In the genomic region with DNA sequence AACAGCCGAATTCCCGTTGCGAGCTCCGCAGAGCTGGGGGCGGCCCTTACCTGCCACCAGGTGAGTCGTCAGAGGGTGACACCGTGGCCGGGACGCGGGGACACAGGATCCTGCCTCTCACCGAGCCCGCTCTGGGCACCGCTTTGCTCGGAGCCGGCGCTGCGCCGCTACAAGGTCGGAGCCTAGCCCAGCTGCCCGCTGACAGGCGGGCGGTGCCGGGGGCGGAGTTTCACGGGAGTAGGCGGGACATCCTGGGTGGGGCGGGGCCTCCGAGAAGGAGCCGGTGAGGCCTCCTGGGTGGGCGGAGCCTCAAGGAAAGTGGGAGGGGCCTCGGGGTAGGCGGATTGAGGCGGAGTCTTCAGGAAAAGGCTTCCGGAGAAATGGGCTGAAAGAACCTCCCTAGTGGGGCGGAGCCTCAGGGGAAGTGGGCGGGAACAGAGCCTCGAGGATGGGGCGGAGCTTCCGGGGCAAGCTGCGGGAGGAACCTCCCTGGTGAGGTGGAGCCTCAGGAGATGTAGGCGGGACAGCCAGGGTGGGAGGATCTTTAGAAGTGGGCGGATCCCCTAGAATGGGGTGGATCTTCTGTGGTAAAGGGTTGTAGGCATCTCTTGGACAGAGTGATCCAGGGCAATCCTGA, we compare ENCODE assay signal across 8 mouse cellular contexts. TPM values are rescaled to one million over a fixed set of nuclear protein-coding genes. Genes with fewer than 3 reads are reported as not detected.
DNase-seq lines count a peak whose midpoint lies in the region; ATAC-seq and TF ChIP-seq lines count a peak whose summit lies in the region.

A gene (minus strand): TSS at position 203 of the 637 bp plus-strand sequence.

- peak within 1 kb of the TSS; percentile 76 for H3K4me3 ChIP-seq in erythroblast, embryonic 14.5 days (replicated peaks)
- H3K4me3 ChIP-seq in heart, embryonic 11.5 days (ENCODE audit: low read depth, low read length): peak within 1 kb of the TSS; percentile 50
- H3K4me3 ChIP-seq in kidney, embryonic 16.5 days (ENCODE audit: low read length): peak within 1 kb of the TSS; percentile 61
- H3K4me3 ChIP-seq in liver, adult 2 months (ENCODE audit: insufficient read depth, low read depth, low read length): peak within 1 kb of the TSS; percentile 67
- H3K4me3 ChIP-seq in myocyte: peak within 1 kb of the TSS; percentile 7

- peak within 1 kb of the TSS; percentile 87 for H3K4me2 ChIP-seq in heart, embryonic 11.5 days
- H3K4me2 ChIP-seq in kidney, embryonic 16.5 days (replicated peaks; ENCODE audit: low read depth, low read length): peak within 1 kb of the TSS; percentile 93
- H3K4me2 ChIP-seq in myocyte (ENCODE audit: low read depth): peak within 1 kb of the TSS; percentile 67

- H3K79me2 ChIP-seq in liver, adult 2 months (ENCODE audit: control insufficient read depth, insufficient read depth, low read length): no peaks in the 10 kb centered on the region
- no peaks in the 10 kb centered on the region for H3K79me2 ChIP-seq in myocyte (ENCODE audit: control insufficient read depth, insufficient read depth)

- WGBS in heart, embryonic 11.5 days (ENCODE audit: insufficient replicate concordance): under 1% methylated on average over 42 of the region's 42 CpGs
- WGBS in kidney, embryonic 16.5 days: 1% methylated on average over 42 of the region's 42 CpGs
- whole genome bisulfite sequencing in liver, adult 2 months: under 1% methylated on average over 42 of the region's 42 CpGs

- peaks cover 3% of the 10 kb centered on the region for H3K27me3 ChIP-seq in erythroblast, embryonic 14.5 days (ENCODE audit: control insufficient read depth)
- peaks cover 11% of the 10 kb centered on the region; the same call in 1 of the 2 replicates for H3K27me3 ChIP-seq in heart, embryonic 11.5 days (ENCODE audit: control insufficient read depth, insufficient read depth, low read length)
- H3K27me3 ChIP-seq in kidney, embryonic 16.5 days (ENCODE audit: insufficient read depth, low read length): 0 out of 2 replicates have a peak, but pooled peaks cover 3% of the 10 kb centered on the region
- H3K27me3 ChIP-seq in liver, adult 2 months (ENCODE audit: control insufficient read depth, insufficient read depth, low read length): no peaks in the 10 kb centered on the region
- no peaks in the 10 kb centered on the region for H3K27me3 ChIP-seq in myocyte (ENCODE audit: control insufficient read depth, insufficient read depth, insufficient read length)
- no peaks in the 10 kb centered on the region; the same call in 1 of the 2 replicates for H3K27me3 ChIP-seq in splenic B cell, adult 2 months (ENCODE audit: control insufficient read depth, insufficient read depth, low read length, poor library complexity, severe bottlenecking)

- peaks cover 16% of the 10 kb centered on the region for H3K36me3 ChIP-seq in erythroblast, embryonic 14.5 days (ENCODE audit: control insufficient read depth)
- no peaks in the 10 kb centered on the region; the same call in 1 of the 2 replicates for H3K36me3 ChIP-seq in heart, embryonic 11.5 days (ENCODE audit: control insufficient read depth, insufficient read depth, low read length)
- no peaks in the 10 kb centered on the region for H3K36me3 ChIP-seq in kidney, embryonic 16.5 days (ENCODE audit: insufficient read depth, low read length)
- no peaks in the 10 kb centered on the region for H3K36me3 ChIP-seq in liver, adult 2 months (ENCODE audit: control insufficient read depth, insufficient read depth, low read length)
- no peaks in the 10 kb centered on the region for H3K36me3 ChIP-seq in myocyte (ENCODE audit: control insufficient read depth, insufficient read depth)
- H3K36me3 ChIP-seq in splenic B cell, adult 2 months (ENCODE audit: control insufficient read depth, insufficient read depth, low read length, poor library complexity, severe bottlenecking): no peaks in the 10 kb centered on the region

- DNase-seq in B cell, adult 2 months: peak; percentile 100
- DNase-seq in brain, embryonic 14.5 days (ENCODE audit: low read depth): peak; percentile 89
- DNase-seq in liver, adult 2 months (ENCODE audit: extremely low read depth, low read depth, low spot score): peak; percentile 94
- peak; percentile 99 for DNase-seq in splenic B cell, adult 2 months (ENCODE audit: low read depth, low spot score)

- peak; percentile 84 for ATAC-seq in heart, embryonic 11.5 days (replicated peaks; ENCODE audit: insufficient number of reproducible peaks, low FRiP score, low TSS enrichment)
- ATAC-seq in kidney, embryonic 16.5 days (ENCODE audit: low FRiP score, low TSS enrichment): peak; percentile 85

- peaks cover 57% of the 10 kb centered on the region for H3K4me1 ChIP-seq in erythroblast, embryonic 14.5 days (ENCODE audit: control insufficient read depth)
- peaks cover 9% of the 10 kb centered on the region for H3K4me1 ChIP-seq in heart, embryonic 11.5 days (ENCODE audit: control insufficient read depth, insufficient read depth, low read length)
- H3K4me1 ChIP-seq in kidney, embryonic 16.5 days (ENCODE audit: insufficient read depth, low read length): peaks cover 9% of the 10 kb centered on the region
- H3K4me1 ChIP-seq in liver, adult 2 months (ENCODE audit: control insufficient read depth, insufficient read depth, low read length): peaks cover 10% of the 10 kb centered on the region; the same call in 1 of the 2 replicates

- no peak for TF ChIP-seq POLR2A in brain, embryonic 14.5 days (IDR thresholded peaks at IDR 0.05; ENCODE audit: borderline replicate concordance, extremely low read depth, insufficient read depth, insufficient read length, poor library complexity, severe bottlenecking)
- peak; percentile 90 for TF ChIP-seq POLR2A in liver, adult 2 months (IDR thresholded peaks at IDR 0.05; ENCODE audit: extremely low read depth, insufficient read depth, low read length)
- TF ChIP-seq POLR2A in myocyte (IDR thresholded peaks at IDR 0.05; ENCODE audit: insufficient read length, low read depth): peak; percentile 58

- H3K27ac ChIP-seq in heart, embryonic 11.5 days (ENCODE audit: low read depth, low read length): no peak within 1 kb of the TSS
- no peak within 1 kb of the TSS for H3K27ac ChIP-seq in kidney, embryonic 16.5 days (ENCODE audit: low read length)
- 0 out of 2 replicates have a peak within 1 kb of the TSS, but pooled peaks have one; percentile 5 for H3K27ac ChIP-seq in liver, adult 2 months (replicated peaks; ENCODE audit: insufficient read depth, low read depth, low read length)

- H3K9me3 ChIP-seq in erythroblast, embryonic 14.5 days (ENCODE audit: control insufficient read depth, low read length): peaks cover 10% of the 10 kb centered on the region
- H3K9me3 ChIP-seq in heart, embryonic 11.5 days (replicated peaks; ENCODE audit: control insufficient read depth, low read length): no peaks in the 10 kb centered on the region
- H3K9me3 ChIP-seq in kidney, embryonic 16.5 days (ENCODE audit: low read length): peaks cover 3% of the 10 kb centered on the region; the same call in 1 of the 2 replicates

- no peak within 1 kb of the TSS for H3ac ChIP-seq in myocyte (ENCODE audit: control insufficient read depth, insufficient read length)

- H3K9ac ChIP-seq in heart, embryonic 11.5 days (ENCODE audit: low read depth, low read length): peak within 1 kb of the TSS; percentile 61
- H3K9ac ChIP-seq in kidney, embryonic 16.5 days (replicated peaks; ENCODE audit: low read length): peak within 1 kb of the TSS; percentile 74
- peak within 1 kb of the TSS; percentile 74 for H3K9ac ChIP-seq in liver, adult 2 months (ENCODE audit: low read depth, low read length)

- no peak for TF ChIP-seq CTCF in brain, embryonic 14.5 days (IDR thresholded peaks at IDR 0.05; ENCODE audit: borderline replicate concordance, extremely low read depth, insufficient read depth, insufficient read length)
- TF ChIP-seq CTCF in liver, adult 2 months (IDR thresholded peaks at IDR 0.05; ENCODE audit: low read depth, low read length): no peak

TF ChIP-seq in myocyte, 11 proteins besides CTCF, POLR2A, EP300 and RAD21:
- TF ChIP-seq TCF3 (IDR thresholded peaks at IDR 0.05; ENCODE audit: insufficient read length, low read depth): no peak
- TF ChIP-seq SRF (IDR thresholded peaks at IDR 0.05; ENCODE audit: control insufficient read depth, insufficient read length, low read depth): no peak
- TF ChIP-seq CEBPB (IDR thresholded peaks at IDR 0.05; ENCODE audit: insufficient read depth, poor library complexity, severe bottlenecking): no peak
- TF ChIP-seq MYOD1 (IDR thresholded peaks at IDR 0.05; ENCODE audit: control insufficient read depth in 1 of 3, insufficient read length in 2 of 3, low read depth in 2 of 3): no peak
- TF ChIP-seq MYOG (IDR thresholded peaks at IDR 0.05; ENCODE audit: control insufficient read depth in 1 of 3, insufficient read depth in 1 of 3, insufficient read length in 2 of 3, low read depth in 2 of 3): no peak
- TF ChIP-seq E2F4 (IDR thresholded peaks at IDR 0.05; ENCODE audit: insufficient read depth): no peak
- no peak for TF ChIP-seq USF1 (IDR thresholded peaks at IDR 0.05; ENCODE audit: low read depth)
- TF ChIP-seq TCF12 (IDR thresholded peaks at IDR 0.05; ENCODE audit: insufficient read depth, poor library complexity, severe bottlenecking): no peak
- no peak for TF ChIP-seq POLR2AphosphoS2 (IDR thresholded peaks at IDR 0.05; ENCODE audit: insufficient read length, low read depth)
- no peak for TF ChIP-seq MAX (IDR thresholded peaks at IDR 0.05; ENCODE audit: low read depth)
- TF ChIP-seq REST (IDR thresholded peaks at IDR 0.05; ENCODE audit: insufficient read depth, insufficient read length): no peak
TF ChIP-seq in myocyte: peak in this region for 0.

RNA-seq across cellular contexts. Expression of the gene that starts here (rescaled TPM):
- polyA plus RNA-seq in brain, embryonic 14.5 days (2012; rRNA removed): 6.5 and 9.6 TPM in 2 replicates
- 3.7 and 4.7 TPM in 2 replicates for polyA plus RNA-seq in erythroblast, embryonic 14.5 days (2012)
- 1.1 and 1.4 TPM in 2 replicates for polyA plus RNA-seq in heart, embryonic 11.5 days (2014; fragmentation: Nextera tagmentation; extraction: Ambion mirVana)
- 1.3 and 2.6 TPM in 2 replicates for polyA plus RNA-seq in kidney, embryonic 16.5 days (2015; fragmentation: Nextera tagmentation; extraction: Ambion mirVana)
- 0.74 and 0.87 TPM in 2 replicates for total RNA-seq in liver, adult 2 months (2014; rRNA removed)
- 2.4 and 2.5 TPM in 2 replicates for polyA plus RNA-seq in liver, adult 2 months (2012; rRNA removed)
- 0.90 TPM for polyA plus RNA-seq in myocyte (2012; fragmentation: generic; extraction: Trizol)

Comparison
In these comparisons a context has a peak if more than half of its experiments do, and no peak if none do; other contexts are left out.
1. H3K4me3 ChIP-seq: peak in every context shown above with its lines; median percentile 76 in erythroblast, embryonic 14.5 days; 67 in liver, adult 2 months; 61 in kidney, embryonic 16.5 days; 50 in heart, embryonic 11.5 days; 7 in myocyte.